Mouse (Mus musculus): ENCODE results near the gene Slc43a2. TPM values are rescaled to one million over a fixed set of nuclear protein-coding genes. Genes with fewer than 3 reads are reported as not detected.
A peak's percentile ranks its signal among the peaks of the same experiment; 100 is the strongest.

Gene Slc43a2
- polyA plus RNA-seq, 1 experiment, result 231 TPM

DNA sequence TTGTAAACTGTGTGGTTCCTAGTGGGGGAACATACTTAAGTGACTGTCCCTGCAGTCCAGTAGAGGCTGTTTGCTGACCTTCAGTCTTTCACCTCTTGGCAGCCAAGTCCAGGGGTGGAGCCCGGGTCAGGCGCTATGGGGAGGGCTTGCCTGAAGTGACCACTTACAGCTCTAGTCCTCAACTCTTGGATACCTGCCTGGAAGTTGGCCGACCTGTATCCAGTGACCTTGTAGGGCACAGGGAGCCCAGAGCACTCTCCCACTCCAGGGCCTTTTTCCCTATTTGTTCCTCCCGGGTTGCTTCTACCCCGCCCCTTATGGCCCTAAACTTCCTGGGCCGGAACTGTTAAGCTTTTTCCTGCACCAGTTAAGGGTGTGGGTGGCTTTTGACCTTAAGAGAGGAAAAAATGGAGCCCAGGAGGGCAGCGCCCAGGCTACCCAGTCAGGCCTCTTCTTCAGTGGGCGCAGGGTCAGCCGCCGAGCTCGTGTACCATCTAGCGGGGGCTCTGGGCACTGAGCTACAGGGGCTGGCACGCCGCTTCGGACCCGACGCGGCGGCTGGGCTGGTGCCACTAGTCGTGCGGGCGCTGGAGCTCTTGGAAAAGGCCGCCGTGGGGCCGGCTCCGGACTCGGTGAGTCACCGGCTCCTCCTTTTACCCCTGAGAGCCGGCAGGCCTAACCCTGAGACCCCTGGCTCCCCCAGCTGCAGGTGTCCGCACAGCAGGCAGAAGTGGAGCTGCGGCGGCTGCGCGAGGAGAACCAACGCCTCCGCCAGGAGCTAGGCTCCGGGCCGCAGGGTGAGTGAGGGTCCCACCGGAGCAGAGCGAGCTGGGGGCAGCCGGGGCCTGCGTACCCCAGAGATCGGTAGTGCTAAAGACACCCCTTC lies 21.5 kb upstream of the Slc43a2 start, which contains the start of gene Rilp:
Gene Rilp (plus strand): TSS at position 354 of the 886 bp plus-strand sequence.
- TF ChIP-seq CTCF (IDR thresholded peaks at IDR 0.05; ENCODE audit: low read depth, low read length) (no peak), POLR2A (IDR thresholded peaks at IDR 0.05; ENCODE audit: borderline replicate concordance, low read depth, low read length) (no peak)
- Histone ChIP-seq H3K27ac (ENCODE audit: insufficient read depth, low read depth, low read length) (peak within 1 kb of the TSS; percentile 69), H3K4me1 (ENCODE audit: control insufficient read depth, insufficient read depth, low read length) (peaks cover 15% of the 10 kb centered on the region)

DNA sequence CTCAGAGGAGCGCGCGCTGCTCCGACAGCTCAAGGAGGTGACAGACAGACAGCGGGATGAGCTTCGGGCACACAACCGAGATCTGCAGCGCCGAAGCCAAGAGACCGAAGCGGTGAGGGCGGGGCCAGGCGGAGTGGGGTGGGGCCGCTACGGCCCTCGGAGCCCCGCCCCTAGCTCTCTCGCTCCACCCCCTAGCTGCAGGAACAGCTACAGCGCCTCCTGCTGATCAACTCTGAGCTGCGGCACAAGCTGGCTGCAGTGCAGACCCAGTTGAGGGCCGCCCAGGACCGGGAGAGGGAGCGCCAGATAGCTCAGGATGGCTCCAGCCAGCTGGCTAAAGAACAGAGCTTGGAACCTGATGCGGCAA lies 20.9 kb upstream of the Slc43a2 start:
- Histone ChIP-seq H3K4me1 (ENCODE audit: control insufficient read depth, insufficient read depth, low read length) (peaks cover 15% of the 10 kb centered on the region), H3K4me3 (ENCODE audit: insufficient read depth, low read length) (peak overlapping the region; percentile 69), H3K27ac (ENCODE audit: insufficient read depth, low read depth, low read length) (peak overlapping the region; percentile 69)
- TF ChIP-seq POLR2A (IDR thresholded peaks at IDR 0.05; ENCODE audit: borderline replicate concordance, low read depth, low read length) (no peak), CTCF (IDR thresholded peaks at IDR 0.05; ENCODE audit: low read depth, low read length) (peak; percentile 77)

More for the DNA sequence above, 21.5 kb upstream of the Slc43a2 start, which contains the start of gene Rilp:
- peak within 1 kb of the TSS; percentile 69 for H3K4me3 ChIP-seq (ENCODE audit: insufficient read depth, low read length)

DNA sequence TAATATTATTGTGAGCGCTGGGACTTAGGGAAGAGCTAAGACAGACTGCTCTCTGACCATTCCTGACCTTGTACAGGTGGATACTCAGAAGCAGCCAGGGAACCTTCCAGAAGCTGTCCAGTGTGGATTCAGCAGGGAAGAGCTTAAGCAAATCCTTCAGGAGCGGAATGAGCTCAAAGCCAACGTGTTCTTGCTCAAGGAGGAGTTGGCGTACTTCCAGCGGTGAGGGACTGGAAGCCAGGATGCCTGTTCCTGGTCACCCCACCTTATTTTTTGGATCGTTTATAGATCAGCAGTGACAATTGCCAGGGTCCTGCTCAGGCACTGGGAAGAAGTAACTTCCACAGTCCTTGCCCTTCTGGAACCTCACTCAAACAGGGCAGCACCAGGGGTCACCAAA lies 20.3 kb upstream of the Slc43a2 start:
- H3K4me3 ChIP-seq (ENCODE audit: insufficient read depth, low read length), result no peak overlapping the region
- peaks cover 15% of the 10 kb centered on the region for H3K4me1 ChIP-seq (ENCODE audit: control insufficient read depth, insufficient read depth, low read length)
- TF ChIP-seq CTCF (IDR thresholded peaks at IDR 0.05; ENCODE audit: low read depth, low read length), result no peak
- TF ChIP-seq POLR2A (IDR thresholded peaks at IDR 0.05; ENCODE audit: borderline replicate concordance, low read depth, low read length), result no peak
- H3K27ac ChIP-seq (ENCODE audit: insufficient read depth, low read depth, low read length), result no peak overlapping the region

DNA sequence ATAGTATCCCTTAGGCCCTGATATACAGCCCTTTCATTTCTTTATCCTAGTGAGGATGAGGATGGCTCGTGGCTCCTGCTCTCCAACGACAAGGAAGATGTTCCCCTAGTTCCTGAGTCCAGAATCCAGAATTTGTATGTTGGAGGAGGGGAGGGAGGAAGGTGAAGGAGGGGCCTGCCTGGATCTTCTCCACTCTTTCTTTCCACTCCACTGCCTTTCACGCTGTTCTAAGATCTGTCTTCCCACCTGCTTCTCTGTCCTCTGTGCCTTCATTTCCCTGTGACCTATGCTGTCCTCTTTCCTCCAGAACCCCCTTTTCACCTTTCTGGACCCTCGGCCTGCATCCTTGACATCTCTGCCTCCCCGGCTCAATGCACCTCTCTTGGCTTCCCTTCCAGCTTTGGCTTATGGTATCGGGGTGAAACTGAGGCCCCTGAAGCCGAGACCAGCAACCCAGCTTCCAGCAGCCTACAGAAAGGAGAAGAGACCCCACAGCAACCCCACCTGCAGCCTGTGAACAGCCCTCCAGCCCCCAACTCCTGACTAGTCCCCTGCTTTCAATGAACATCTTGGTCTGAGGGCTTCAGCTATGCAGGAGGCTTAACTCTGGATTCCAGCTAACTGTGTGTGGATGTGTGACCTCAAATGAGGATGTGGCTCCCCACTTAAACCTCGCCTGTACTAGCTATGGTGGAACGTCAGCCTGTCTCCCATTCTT lies 19.0 kb upstream of the Slc43a2 start:
- peaks cover 15% of the 10 kb centered on the region for H3K4me1 ChIP-seq (ENCODE audit: control insufficient read depth, insufficient read depth, low read length)
- no peak overlapping the region for H3K27ac ChIP-seq (ENCODE audit: insufficient read depth, low read depth, low read length)
- H3K4me3 ChIP-seq (ENCODE audit: insufficient read depth, low read length), result no peak overlapping the region
- TF ChIP-seq CTCF (IDR thresholded peaks at IDR 0.05; ENCODE audit: low read depth, low read length) (no peak), POLR2A (IDR thresholded peaks at IDR 0.05; ENCODE audit: borderline replicate concordance, low read depth, low read length) (no peak)

DNA sequence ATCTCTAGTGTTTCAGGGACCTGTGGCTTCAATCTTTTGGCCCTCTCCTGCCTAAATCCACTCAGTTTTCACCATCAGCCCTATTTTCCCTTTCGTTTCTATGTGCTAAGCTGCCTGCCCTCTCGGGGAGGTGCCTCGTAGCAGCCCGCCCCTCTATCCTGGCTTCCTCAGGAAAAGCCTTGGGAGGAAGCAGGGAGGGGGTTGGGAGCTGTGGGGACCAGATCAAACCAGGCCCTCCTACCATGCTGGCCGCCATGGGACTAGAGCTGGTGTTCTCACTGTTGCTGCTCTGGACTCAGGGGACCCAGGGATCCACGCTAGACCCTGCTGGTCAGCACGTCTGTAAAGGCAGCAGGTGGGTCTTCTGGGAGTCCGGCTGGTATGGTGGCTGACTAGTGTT lies 18.2 kb upstream of the Slc43a2 start, which contains the start of gene Scarf1:
Gene Scarf1 (plus strand): TSS at position 205 of the 400 bp plus-strand sequence.
- H3K27ac ChIP-seq (ENCODE audit: insufficient read depth, low read depth, low read length), result no peak within 1 kb of the TSS
- no peak for TF ChIP-seq CTCF (IDR thresholded peaks at IDR 0.05; ENCODE audit: low read depth, low read length)
- H3K4me3 ChIP-seq (ENCODE audit: insufficient read depth, low read length), result no peak within 1 kb of the TSS
- H3K4me1 ChIP-seq (ENCODE audit: control insufficient read depth, insufficient read depth, low read length), result peaks cover 13% of the 10 kb centered on the region

DNA sequence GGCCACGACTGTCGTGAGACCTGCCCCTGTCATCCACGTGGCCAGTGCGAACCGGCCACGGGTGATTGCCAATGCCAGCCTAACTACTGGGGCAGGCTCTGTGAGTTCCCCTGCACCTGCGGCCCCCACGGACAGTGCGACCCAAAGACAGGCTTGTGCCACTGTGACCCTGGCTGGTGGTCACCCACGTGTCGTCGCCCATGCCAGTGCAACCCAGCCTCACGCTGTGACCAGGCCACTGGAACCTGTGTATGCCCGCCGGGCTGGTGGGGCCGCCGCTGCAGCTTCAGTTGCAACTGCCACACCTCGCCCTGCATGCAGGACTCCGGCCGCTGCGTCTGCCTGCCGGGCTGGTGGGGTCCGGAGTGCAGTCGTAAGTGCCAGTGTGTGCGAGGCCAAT lies 16.3 kb upstream of the Slc43a2 start:
- no peak for TF ChIP-seq CTCF (IDR thresholded peaks at IDR 0.05; ENCODE audit: low read depth, low read length)
- TF ChIP-seq POLR2A (IDR thresholded peaks at IDR 0.05; ENCODE audit: borderline replicate concordance, low read depth, low read length), result no peak
- Histone ChIP-seq H3K4me3 (ENCODE audit: insufficient read depth, low read length) (no peak overlapping the region), H3K4me1 (ENCODE audit: control insufficient read depth, insufficient read depth, low read length) (no peaks in the 10 kb centered on the region), H3K27ac (ENCODE audit: insufficient read depth, low read depth, low read length) (no peak overlapping the region)

DNA sequence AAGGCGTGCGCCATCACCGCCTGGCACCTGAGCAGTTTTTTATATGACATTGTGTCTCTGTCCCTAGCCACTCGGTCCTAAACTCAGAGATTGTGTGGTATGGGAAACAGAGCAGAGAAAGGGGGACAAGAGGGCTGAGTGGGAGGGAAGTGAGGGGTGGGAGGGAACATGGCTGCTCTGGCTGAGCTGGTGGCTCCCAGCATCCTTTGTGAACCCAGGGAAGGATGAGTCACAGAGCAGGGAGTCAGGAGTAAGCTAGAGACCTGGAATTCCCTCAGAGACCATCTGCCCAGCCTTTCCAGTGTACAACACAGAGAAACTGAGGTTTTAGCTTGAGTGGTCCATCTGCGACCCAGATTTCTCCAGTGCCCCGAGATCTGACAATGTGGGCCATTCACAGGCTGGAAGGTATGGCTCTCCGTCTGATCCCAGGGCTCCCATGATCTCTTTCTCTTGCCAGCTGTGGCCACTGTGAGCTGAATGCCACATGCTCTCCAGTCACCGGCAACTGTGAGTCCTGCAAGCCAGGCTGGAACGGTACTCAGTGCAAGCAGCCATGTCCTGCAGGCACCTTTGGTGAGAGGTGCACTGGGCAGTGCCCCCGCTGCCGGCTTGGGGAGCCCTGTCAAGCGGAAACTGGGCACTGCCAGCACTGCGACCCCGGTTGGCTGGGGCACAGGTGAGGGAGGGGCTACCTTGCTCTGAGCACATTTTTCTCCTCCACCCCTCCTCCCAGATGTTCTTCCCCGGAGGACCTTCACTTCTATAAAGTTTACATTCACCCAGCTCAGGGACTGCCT lies 11.5 kb upstream of the Slc43a2 start:
- TF ChIP-seq POLR2A (IDR thresholded peaks at IDR 0.05; ENCODE audit: borderline replicate concordance, low read depth, low read length), result no peak
- no peak for TF ChIP-seq CTCF (IDR thresholded peaks at IDR 0.05; ENCODE audit: low read depth, low read length)
- Histone ChIP-seq H3K27ac (ENCODE audit: insufficient read depth, low read depth, low read length) (no peak overlapping the region), H3K4me3 (ENCODE audit: insufficient read depth, low read length) (no peak overlapping the region), H3K4me1 (ENCODE audit: control insufficient read depth, insufficient read depth, low read length) (no peaks in the 10 kb centered on the region)

DNA sequence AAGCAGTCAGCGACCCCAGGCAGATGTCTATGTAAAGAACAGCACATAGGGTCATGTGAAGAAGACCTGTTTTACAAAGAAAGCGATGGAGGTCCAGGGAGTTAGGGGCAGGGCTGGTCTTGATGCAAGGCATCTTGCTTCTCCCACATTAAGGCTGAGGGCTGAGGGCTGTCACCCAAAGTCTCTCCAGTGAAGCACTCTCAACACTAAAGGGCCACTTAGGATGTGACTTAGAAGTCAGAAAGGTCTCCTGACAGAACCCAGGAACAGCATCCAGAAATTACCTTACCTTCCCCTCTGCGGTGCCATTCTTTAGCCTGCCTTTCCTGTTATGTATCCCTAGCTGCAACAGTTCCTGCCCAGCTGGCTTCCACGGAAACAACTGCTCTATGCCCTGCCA lies 9.9 kb upstream of the Slc43a2 start:
- Histone ChIP-seq H3K4me1 (ENCODE audit: control insufficient read depth, insufficient read depth, low read length) (no peaks in the 10 kb centered on the region), H3K27ac (ENCODE audit: insufficient read depth, low read depth, low read length) (no peak overlapping the region), H3K4me3 (ENCODE audit: insufficient read depth, low read length) (no peak overlapping the region)
- TF ChIP-seq POLR2A (IDR thresholded peaks at IDR 0.05; ENCODE audit: borderline replicate concordance, low read depth, low read length) (no peak), CTCF (IDR thresholded peaks at IDR 0.05; ENCODE audit: low read depth, low read length) (no peak)

DNA sequence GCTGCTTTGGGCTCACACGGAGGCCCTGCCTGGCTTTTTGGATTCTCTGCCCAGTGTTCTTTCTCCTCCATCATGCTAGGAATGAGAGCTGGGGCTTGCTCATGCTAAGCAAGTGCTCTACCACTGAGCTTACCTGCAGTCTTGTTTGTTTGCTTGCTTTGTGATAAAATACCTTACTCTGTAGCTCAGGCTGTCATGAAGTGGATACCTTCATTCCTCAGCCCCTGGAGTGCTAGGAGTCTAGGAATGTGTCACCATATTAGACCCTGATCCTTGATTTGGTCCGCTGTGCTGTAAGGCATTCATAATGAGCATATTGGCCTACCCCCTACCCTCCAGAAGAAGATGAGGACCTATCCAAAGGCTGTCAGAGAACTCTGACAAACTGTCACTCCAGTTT lies 8.7 kb upstream of the Slc43a2 start:
- TF ChIP-seq CTCF (IDR thresholded peaks at IDR 0.05; ENCODE audit: low read depth, low read length) (no peak), POLR2A (IDR thresholded peaks at IDR 0.05; ENCODE audit: borderline replicate concordance, low read depth, low read length) (no peak)
- no peaks in the 10 kb centered on the region for H3K4me1 ChIP-seq (ENCODE audit: control insufficient read depth, insufficient read depth, low read length)
- H3K27ac ChIP-seq (ENCODE audit: insufficient read depth, low read depth, low read length), result no peak overlapping the region
- H3K4me3 ChIP-seq (ENCODE audit: insufficient read depth, low read length), result no peak overlapping the region

All from bone marrow macrophage, adult 2 months (primary cell).